Mouse (Mus musculus): Measurements from ENCODE around the gene Bnc2. TPM values are rescaled to one million over a fixed set of nuclear protein-coding genes. Genes with fewer than 3 reads are reported as not detected.

The Bnc2 gene
- polyA plus RNA-seq, 1 experiment from 2014 or later: 17.2 TPM

GRCm38 (mm10) chr4:84302949-84303348 is 372.1 kb downstream of the Bnc2 start:
- no peak overlapping the region for H3K4me3 ChIP-seq (replicated peaks; ENCODE audit: low read length)
- H3K9me3 ChIP-seq (replicated peaks; ENCODE audit: control insufficient read depth, low read length): peaks cover 10% of the 10 kb centered on the region
- H3K27ac ChIP-seq (ENCODE audit: low read length): no peak overlapping the region
- H3K27me3 ChIP-seq (ENCODE audit: control insufficient read depth, insufficient read depth, low read length): no peaks in the 10 kb centered on the region
- WGBS: 48% methylated on average over 3 of the region's 3 CpGs
- H3K4me2 ChIP-seq (ENCODE audit: low read depth, low read length): no peak overlapping the region
- H3K4me1 ChIP-seq (ENCODE audit: control insufficient read depth, insufficient read depth, low read length): no peaks in the 10 kb centered on the region
- H3K9ac ChIP-seq (ENCODE audit: low read length): no peak overlapping the region
- H3K36me3 ChIP-seq (ENCODE audit: control insufficient read depth, insufficient read depth, low read length): no peaks in the 10 kb centered on the region
- no peak for ATAC-seq (ENCODE audit: insufficient read depth, low FRiP score)

DNA sequence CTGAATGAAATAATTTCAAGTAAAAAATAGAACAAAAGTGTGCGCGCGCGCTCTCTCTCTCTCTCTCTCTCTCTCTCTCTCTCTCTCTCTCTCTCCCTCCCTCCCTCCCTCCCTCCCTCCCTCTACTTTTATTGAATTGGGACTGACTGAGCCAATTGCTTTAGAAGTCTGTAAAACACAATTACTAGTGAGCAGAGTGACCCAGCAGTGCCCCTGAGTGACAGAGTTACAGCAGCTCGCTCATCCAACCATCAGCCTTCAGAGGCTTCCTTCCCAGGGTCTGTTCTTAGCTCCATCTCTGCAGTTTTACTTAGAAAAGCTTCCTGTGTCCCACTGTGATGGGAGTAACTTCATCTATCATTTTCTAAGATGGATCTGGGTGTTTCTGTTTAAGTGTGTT is 389.9 kb downstream of the Bnc2 start:
- H3K4me2 ChIP-seq (ENCODE audit: low read depth, low read length): no peak overlapping the region
- H3K36me3 ChIP-seq (ENCODE audit: control insufficient read depth, insufficient read depth, low read length): no peaks in the 10 kb centered on the region
- no peaks in the 10 kb centered on the region for H3K27me3 ChIP-seq (ENCODE audit: control insufficient read depth, insufficient read depth, low read length)
- no peaks in the 10 kb centered on the region for H3K4me1 ChIP-seq (ENCODE audit: control insufficient read depth, insufficient read depth, low read length)
- H3K27ac ChIP-seq (ENCODE audit: low read length): no peak overlapping the region
- H3K9ac ChIP-seq (ENCODE audit: low read length): no peak overlapping the region
- WGBS: 82% methylated on average over 5 of the region's 5 CpGs
- no peak for ATAC-seq (ENCODE audit: insufficient read depth, low FRiP score)
- H3K9me3 ChIP-seq (replicated peaks; ENCODE audit: control insufficient read depth, low read length): no peaks in the 10 kb centered on the region
- no peak overlapping the region for H3K4me3 ChIP-seq (replicated peaks; ENCODE audit: low read length)

DNA sequence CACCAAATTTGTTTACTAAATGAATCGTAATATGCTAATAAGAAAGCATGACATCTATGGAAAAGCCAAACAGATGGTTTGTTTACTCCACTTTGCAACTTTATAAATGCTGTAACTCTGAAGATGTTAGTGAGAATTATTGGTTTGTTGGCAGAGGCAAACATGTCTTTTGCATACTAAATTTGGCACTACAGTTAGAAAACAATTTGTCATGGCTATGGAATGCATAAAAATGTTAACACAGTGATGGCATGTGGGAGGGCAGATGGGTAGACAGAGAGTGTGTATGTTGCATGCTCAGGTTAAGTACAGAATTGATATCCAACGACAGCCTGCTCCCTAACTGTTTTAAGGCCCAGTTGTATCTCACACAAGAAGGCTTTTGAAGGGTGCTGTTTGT is 392.4 kb downstream of the Bnc2 start:
- Histone ChIP-seq H3K36me3 (ENCODE audit: control insufficient read depth, insufficient read depth, low read length) (no peaks in the 10 kb centered on the region), H3K9me3 (replicated peaks; ENCODE audit: control insufficient read depth, low read length) (no peaks in the 10 kb centered on the region), H3K9ac (ENCODE audit: low read length) (no peak overlapping the region), H3K4me2 (ENCODE audit: low read depth, low read length) (no peak overlapping the region), H3K4me3 (replicated peaks; ENCODE audit: low read length) (no peak overlapping the region), H3K4me1 (ENCODE audit: control insufficient read depth, insufficient read depth, low read length) (no peaks in the 10 kb centered on the region), H3K27ac (ENCODE audit: low read length) (no peak overlapping the region), H3K27me3 (ENCODE audit: control insufficient read depth, insufficient read depth, low read length) (no peaks in the 10 kb centered on the region)
- 57% methylated on average over 2 of the region's 2 CpGs for WGBS
- no peak for ATAC-seq (ENCODE audit: insufficient read depth, low FRiP score)

DNA sequence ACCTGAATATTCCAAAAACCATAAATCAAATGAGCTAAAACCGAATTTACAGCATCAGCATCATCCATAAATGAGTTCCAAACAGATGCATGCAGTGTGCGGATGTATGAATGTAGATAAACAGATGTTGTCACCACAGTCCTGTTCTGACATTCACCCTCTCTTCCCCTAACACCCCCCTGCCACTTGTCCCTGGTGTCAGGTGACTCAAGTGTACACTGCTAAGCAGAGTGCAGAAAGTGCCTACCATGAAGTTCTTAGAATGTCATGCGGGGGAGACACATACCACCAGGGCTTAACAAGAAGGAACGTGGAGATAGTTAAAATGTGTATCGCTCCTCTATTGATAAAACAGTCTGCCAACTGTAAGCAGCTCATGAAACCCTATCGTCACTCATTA is 396.9 kb downstream of the Bnc2 start:
- Histone ChIP-seq H3K9ac (ENCODE audit: low read length) (no peak overlapping the region), H3K4me2 (ENCODE audit: low read depth, low read length) (no peak overlapping the region), H3K4me1 (ENCODE audit: control insufficient read depth, insufficient read depth, low read length) (no peaks in the 10 kb centered on the region), H3K4me3 (replicated peaks; ENCODE audit: low read length) (no peak overlapping the region), H3K36me3 (ENCODE audit: control insufficient read depth, insufficient read depth, low read length) (no peaks in the 10 kb centered on the region), H3K27me3 (ENCODE audit: control insufficient read depth, insufficient read depth, low read length) (no peaks in the 10 kb centered on the region), H3K27ac (ENCODE audit: low read length) (no peak overlapping the region), H3K9me3 (replicated peaks; ENCODE audit: control insufficient read depth, low read length) (no peaks in the 10 kb centered on the region)
- ATAC-seq (ENCODE audit: insufficient read depth, low FRiP score): no peak
- 72% methylated on average over 6 of the region's 6 CpGs for WGBS

GRCm38 (mm10) chr4:84276081-84276480 is 399.0 kb downstream of the Bnc2 start:
- H3K36me3 ChIP-seq (ENCODE audit: control insufficient read depth, insufficient read depth, low read length): no peaks in the 10 kb centered on the region
- H3K9ac ChIP-seq (ENCODE audit: low read length): no peak overlapping the region
- no peak overlapping the region for H3K27ac ChIP-seq (ENCODE audit: low read length)
- WGBS: 91% methylated on average over 14 of the region's 14 CpGs
- no peaks in the 10 kb centered on the region for H3K27me3 ChIP-seq (ENCODE audit: control insufficient read depth, insufficient read depth, low read length)
- H3K9me3 ChIP-seq (replicated peaks; ENCODE audit: control insufficient read depth, low read length): no peaks in the 10 kb centered on the region
- no peak for ATAC-seq (ENCODE audit: insufficient read depth, low FRiP score)
- H3K4me3 ChIP-seq (replicated peaks; ENCODE audit: low read length): no peak overlapping the region
- H3K4me1 ChIP-seq (ENCODE audit: control insufficient read depth, insufficient read depth, low read length): no peaks in the 10 kb centered on the region
- H3K4me2 ChIP-seq (ENCODE audit: low read depth, low read length): no peak overlapping the region

GRCm38 (mm10) chr4:84274158-84274557 is 400.9 kb downstream of the Bnc2 start:
- no peak overlapping the region for H3K4me2 ChIP-seq (ENCODE audit: low read depth, low read length)
- 74% methylated on average over 3 of the region's 3 CpGs for WGBS
- no peak overlapping the region for H3K4me3 ChIP-seq (replicated peaks; ENCODE audit: low read length)
- no peaks in the 10 kb centered on the region for H3K27me3 ChIP-seq (ENCODE audit: control insufficient read depth, insufficient read depth, low read length)
- no peak overlapping the region for H3K27ac ChIP-seq (ENCODE audit: low read length)
- H3K9ac ChIP-seq (ENCODE audit: low read length): no peak overlapping the region
- no peaks in the 10 kb centered on the region for H3K9me3 ChIP-seq (replicated peaks; ENCODE audit: control insufficient read depth, low read length)
- no peaks in the 10 kb centered on the region for H3K4me1 ChIP-seq (ENCODE audit: control insufficient read depth, insufficient read depth, low read length)
- no peak for ATAC-seq (ENCODE audit: insufficient read depth, low FRiP score)
- H3K36me3 ChIP-seq (ENCODE audit: control insufficient read depth, insufficient read depth, low read length): no peaks in the 10 kb centered on the region

- 50% methylated on average over 2 of the region's 2 CpGs for WGBS
These were observed 402.2 kb downstream of the Bnc2 start for GRCm38 (mm10) chr4:84272867-84273266.

GRCm38 (mm10) chr4:84269845-84270244 is 405.2 kb downstream of the Bnc2 start:
- no peaks in the 10 kb centered on the region for H3K9me3 ChIP-seq (replicated peaks; ENCODE audit: control insufficient read depth, low read length)
- H3K4me3 ChIP-seq (replicated peaks; ENCODE audit: low read length): no peak overlapping the region
- WGBS: 79% methylated on average over 6 of the region's 6 CpGs
- ATAC-seq (ENCODE audit: insufficient read depth, low FRiP score): no peak
- no peaks in the 10 kb centered on the region for H3K4me1 ChIP-seq (ENCODE audit: control insufficient read depth, insufficient read depth, low read length)
- H3K27ac ChIP-seq (ENCODE audit: low read length): no peak overlapping the region
- no peak overlapping the region for H3K4me2 ChIP-seq (ENCODE audit: low read depth, low read length)
- no peaks in the 10 kb centered on the region for H3K36me3 ChIP-seq (ENCODE audit: control insufficient read depth, insufficient read depth, low read length)
- H3K9ac ChIP-seq (ENCODE audit: low read length): no peak overlapping the region
- H3K27me3 ChIP-seq (ENCODE audit: control insufficient read depth, insufficient read depth, low read length): no peaks in the 10 kb centered on the region

More at GRCm38 (mm10) chr4:84272867-84273266, 402.2 kb downstream of the Bnc2 start:
- no peak overlapping the region for H3K27ac ChIP-seq (ENCODE audit: low read length)
- no peaks in the 10 kb centered on the region for H3K4me1 ChIP-seq (ENCODE audit: control insufficient read depth, insufficient read depth, low read length)
- H3K9ac ChIP-seq (ENCODE audit: low read length): no peak overlapping the region
- no peak for ATAC-seq (ENCODE audit: insufficient read depth, low FRiP score)
- no peak overlapping the region for H3K4me2 ChIP-seq (ENCODE audit: low read depth, low read length)
- H3K36me3 ChIP-seq (ENCODE audit: control insufficient read depth, insufficient read depth, low read length): no peaks in the 10 kb centered on the region
- H3K4me3 ChIP-seq (replicated peaks; ENCODE audit: low read length): no peak overlapping the region
- no peaks in the 10 kb centered on the region for H3K9me3 ChIP-seq (replicated peaks; ENCODE audit: control insufficient read depth, low read length)
- no peaks in the 10 kb centered on the region for H3K27me3 ChIP-seq (ENCODE audit: control insufficient read depth, insufficient read depth, low read length)

DNA sequence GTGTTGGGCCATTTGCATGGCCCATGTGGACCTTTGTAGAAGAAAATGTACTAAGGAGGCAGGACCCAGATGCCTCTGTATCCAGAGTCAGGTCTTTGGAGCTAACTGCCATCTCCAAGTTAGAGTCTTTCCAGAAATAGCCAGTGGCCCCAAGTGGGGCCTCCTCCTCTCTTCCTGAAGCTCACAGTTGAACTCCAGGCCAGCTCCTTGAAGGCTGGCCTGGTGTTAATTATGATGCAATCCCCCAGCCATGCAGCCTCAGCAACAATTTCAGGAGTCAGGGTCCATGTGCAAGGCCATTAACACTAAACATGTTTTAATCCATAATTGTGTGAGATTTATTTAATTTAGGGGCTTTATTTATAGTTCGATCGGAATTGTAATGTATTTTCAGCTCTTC is 427.7 kb downstream of the Bnc2 start:
- Histone ChIP-seq H3K4me2 (ENCODE audit: low read depth, low read length) (no peak overlapping the region), H3K4me1 (ENCODE audit: control insufficient read depth, insufficient read depth, low read length) (0 out of 2 replicates have a peak, but pooled peaks cover 3% of the 10 kb centered on the region), H3K4me3 (replicated peaks; ENCODE audit: low read length) (no peak overlapping the region), H3K27me3 (ENCODE audit: control insufficient read depth, insufficient read depth, low read length) (no peaks in the 10 kb centered on the region), H3K9me3 (replicated peaks; ENCODE audit: control insufficient read depth, low read length) (no peaks in the 10 kb centered on the region), H3K27ac (ENCODE audit: low read length) (no peak overlapping the region), H3K9ac (ENCODE audit: low read length) (no peak overlapping the region), H3K36me3 (ENCODE audit: control insufficient read depth, insufficient read depth, low read length) (no peaks in the 10 kb centered on the region)
- WGBS: 85% methylated on average over 2 of the region's 2 CpGs
- ATAC-seq (ENCODE audit: insufficient read depth, low FRiP score): no peak

DNA sequence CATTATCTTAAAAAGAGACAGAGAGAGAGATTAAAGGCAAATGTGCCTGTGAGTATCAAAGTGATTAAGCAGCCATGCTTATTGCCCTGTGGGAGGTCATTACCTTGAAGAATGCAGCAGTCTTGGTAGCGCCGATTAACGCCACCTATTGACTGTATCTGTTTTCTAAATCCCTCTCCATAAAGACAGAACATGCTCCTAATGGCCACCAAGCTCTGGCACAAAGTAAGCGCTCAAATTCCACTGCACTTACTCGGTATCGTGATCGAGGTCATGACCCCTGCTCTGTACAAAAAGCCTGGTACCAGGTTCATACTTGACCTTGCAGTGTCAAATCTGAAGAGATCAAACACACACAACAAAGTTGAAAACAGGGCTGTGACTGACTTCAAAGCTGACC is 442.7 kb downstream of the Bnc2 start:
- H3K36me3 ChIP-seq (ENCODE audit: control insufficient read depth, insufficient read depth, low read length): no peaks in the 10 kb centered on the region
- ATAC-seq (ENCODE audit: insufficient read depth, low FRiP score): no peak
- no peak overlapping the region for H3K4me3 ChIP-seq (replicated peaks; ENCODE audit: low read length)
- H3K27ac ChIP-seq (ENCODE audit: low read length): no peak overlapping the region
- no peaks in the 10 kb centered on the region for H3K9me3 ChIP-seq (replicated peaks; ENCODE audit: control insufficient read depth, low read length)
- H3K4me1 ChIP-seq (ENCODE audit: control insufficient read depth, insufficient read depth, low read length): no peaks in the 10 kb centered on the region
- 68% methylated on average over 7 of the region's 7 CpGs for WGBS
- H3K27me3 ChIP-seq (ENCODE audit: control insufficient read depth, insufficient read depth, low read length): no peaks in the 10 kb centered on the region
- H3K4me2 ChIP-seq (ENCODE audit: low read depth, low read length): no peak overlapping the region
- no peak overlapping the region for H3K9ac ChIP-seq (ENCODE audit: low read length)
